Mouse (Mus musculus) G1E-ER4 (cell line): ENCODE results near the gene Olfr1335. TPM values are rescaled to one million over a fixed set of nuclear protein-coding genes. Genes with fewer than 3 reads are reported as not detected.

Experiments
- GATA1 ChIP-seq: IDR thresholded peaks from one replicate; pipeline ENCODE4 v1.8.0; 2012; ENCODE audit warnings: low read length, inconsistent platforms
- polyA plus RNA-seq: library from polyadenylated mRNA; stranded (reverse); fragments of >175 nt; gene quantifications from 2 replicates; pipeline ENCODE4 v1.2.3, GENCODE M21; 2012

Gene Olfr1335
- not detected in 2 replicates for polyA plus RNA-seq

GRCm38 (mm10) chr4:118809844-118810243, at the start of gene Olfr1335:
TSS of gene Olfr1335 (minus strand) at chr4:118809944.
- TF ChIP-seq GATA1: no peak

- no peak for TF ChIP-seq GATA1
These were observed 26.4 kb upstream of the Olfr1335 start, which contains the start of gene Olfr1333 for GRCm38 (mm10) chr4:118836179-118836578. TSS of gene Olfr1333 (minus strand) at chr4:118836279.

GRCm38 (mm10) chr4:118818921-118819320, 9.2 kb upstream of the Olfr1335 start:
- TF ChIP-seq GATA1: no peak

- TF ChIP-seq GATA1: no peak
These were observed 27.3 kb downstream of the Olfr1335 start, which contains the start of gene Olfr1337 for GRCm38 (mm10) chr4:118782486-118782885. TSS of gene Olfr1337 (minus strand) at chr4:118782586.

Other genes with a start within 250 kb of the Olfr1335 start
- gene Cfap57, start 189.2 kb downstream of the Olfr1335 start, polyA plus RNA-seq: not detected in 2 replicates
- 35.5 and 59.2 TPM in 2 replicates for gene Ebna1bp2, start 189.1 kb downstream of the Olfr1335 start, polyA plus RNA-seq
- gene Olfr62, start 151.0 kb downstream of the Olfr1335 start, polyA plus RNA-seq: not detected in 2 replicates
- gene Olfr1342, start 117.2 kb downstream of the Olfr1335 start, polyA plus RNA-seq: not detected in 2 replicates
- gene Olfr1341, start 106.4 kb downstream of the Olfr1335 start, polyA plus RNA-seq: not detected in 2 replicates
- not detected in 2 replicates for gene Olfr1340, start 89.8 kb downstream of the Olfr1335 start, polyA plus RNA-seq
- not detected in 2 replicates for gene Olfr1339, start 77.8 kb downstream of the Olfr1335 start, polyA plus RNA-seq
- gene Olfr1338, start 51.2 kb downstream of the Olfr1335 start, polyA plus RNA-seq: not detected in 2 replicates
- not detected in 2 replicates for gene Olfr1337, start 27.4 kb downstream of the Olfr1335 start, polyA plus RNA-seq
- not detected in 2 replicates for gene Olfr1333, start 26.3 kb upstream of the Olfr1335 start, polyA plus RNA-seq
- not detected in 2 replicates for gene Olfr1331, start 54.7 kb upstream of the Olfr1335 start, polyA plus RNA-seq
- not detected in 2 replicates for gene Olfr1330, start 78.7 kb upstream of the Olfr1335 start, polyA plus RNA-seq
- gene Olfr1329, start 107.5 kb upstream of the Olfr1335 start, polyA plus RNA-seq: not detected in 2 replicates
- gene Olfr1328, start 128.7 kb upstream of the Olfr1335 start, polyA plus RNA-seq: not detected in 2 replicates
- gene Lao1, start 151.6 kb upstream of the Olfr1335 start, polyA plus RNA-seq: not detected in 2 replicates